Mouse (Mus musculus) adrenal gland, postnatal 4 days (tissue): Measurements from ENCODE around the gene Zfp592. TPM values are rescaled to one million over a fixed set of nuclear protein-coding genes. Genes with fewer than 3 reads are reported as not detected.

ENCODE experiments used
- DNase-seq, 2 experiments: peaks; one replicate each; pipeline ENCODE4 v3.0.0; 2021 to 2022; ENCODE audit warnings: low spot score in 2 of 2, mixed read lengths in 2 of 2
- total RNA-seq, 2 experiments: library from RNA; stranded (reverse); gene quantifications; 2 replicates each; pipeline ENCODE4 v1.2.3; 2021

The Zfp592 gene
- total RNA-seq, 2 experiments from 2014 or later, result 26.7 to 36.0 TPM

DNA sequence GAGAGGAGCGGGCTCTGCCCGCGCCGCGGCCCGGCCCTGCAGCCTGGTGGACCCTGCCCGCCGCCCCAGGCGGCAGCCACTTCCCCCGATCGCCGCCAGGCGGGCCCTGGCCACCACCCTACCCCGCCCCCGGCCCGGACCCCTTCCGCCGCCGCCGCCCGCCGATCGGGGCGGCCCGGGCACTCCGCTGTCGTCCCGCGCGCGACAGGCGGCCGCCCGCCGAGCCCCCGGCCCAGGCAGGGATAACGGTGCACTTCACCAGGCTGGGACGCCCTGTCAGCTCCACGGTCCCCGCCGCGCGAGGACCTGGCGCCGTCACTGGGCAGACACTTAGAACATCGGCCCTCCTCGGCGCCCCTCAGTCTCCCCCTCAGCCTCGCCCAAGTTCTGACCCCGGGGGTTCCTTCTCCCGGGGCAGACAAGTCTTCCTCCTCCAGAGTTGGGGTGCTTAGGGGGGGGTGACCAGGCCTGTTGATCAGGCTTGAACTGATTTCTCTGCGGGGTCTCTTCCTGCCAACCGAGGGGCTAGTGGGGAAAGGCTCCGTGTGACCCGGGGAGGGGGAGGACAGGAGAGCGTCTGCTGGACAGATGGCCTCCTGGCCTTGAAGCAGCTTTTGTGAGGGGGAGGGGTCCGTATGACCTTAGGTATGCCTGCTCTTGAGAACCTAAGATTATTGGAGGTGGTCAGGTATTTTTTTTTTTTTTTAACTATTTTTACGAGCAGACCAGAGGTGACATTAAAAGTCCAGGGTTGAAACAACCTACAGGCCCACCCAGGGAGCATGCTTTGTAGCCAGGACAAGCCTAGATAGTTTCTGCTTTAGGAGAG lies 567 bp downstream of the Zfp592 start:
- DNase-seq, result peak in 1 of 2 experiments; percentile 6

DNA sequence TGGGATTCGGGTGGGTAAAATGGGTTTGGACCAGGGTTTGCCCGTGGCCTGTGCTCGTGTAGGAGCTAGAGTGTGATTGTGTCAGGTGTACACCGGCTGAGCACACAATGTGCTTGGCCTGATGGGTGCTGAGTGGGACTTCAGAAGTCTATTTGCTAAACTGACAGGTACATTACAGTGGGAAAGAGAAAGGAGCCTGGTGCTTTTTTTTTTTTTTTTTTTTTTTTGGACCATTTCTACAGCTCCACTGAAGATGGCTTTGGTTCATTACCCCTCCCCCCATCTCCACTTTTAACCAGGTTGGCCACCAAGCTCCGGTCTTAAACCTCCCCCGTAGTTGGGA lies 1.2 kb downstream of the Zfp592 start:
- DNase-seq, result no peak

DNA sequence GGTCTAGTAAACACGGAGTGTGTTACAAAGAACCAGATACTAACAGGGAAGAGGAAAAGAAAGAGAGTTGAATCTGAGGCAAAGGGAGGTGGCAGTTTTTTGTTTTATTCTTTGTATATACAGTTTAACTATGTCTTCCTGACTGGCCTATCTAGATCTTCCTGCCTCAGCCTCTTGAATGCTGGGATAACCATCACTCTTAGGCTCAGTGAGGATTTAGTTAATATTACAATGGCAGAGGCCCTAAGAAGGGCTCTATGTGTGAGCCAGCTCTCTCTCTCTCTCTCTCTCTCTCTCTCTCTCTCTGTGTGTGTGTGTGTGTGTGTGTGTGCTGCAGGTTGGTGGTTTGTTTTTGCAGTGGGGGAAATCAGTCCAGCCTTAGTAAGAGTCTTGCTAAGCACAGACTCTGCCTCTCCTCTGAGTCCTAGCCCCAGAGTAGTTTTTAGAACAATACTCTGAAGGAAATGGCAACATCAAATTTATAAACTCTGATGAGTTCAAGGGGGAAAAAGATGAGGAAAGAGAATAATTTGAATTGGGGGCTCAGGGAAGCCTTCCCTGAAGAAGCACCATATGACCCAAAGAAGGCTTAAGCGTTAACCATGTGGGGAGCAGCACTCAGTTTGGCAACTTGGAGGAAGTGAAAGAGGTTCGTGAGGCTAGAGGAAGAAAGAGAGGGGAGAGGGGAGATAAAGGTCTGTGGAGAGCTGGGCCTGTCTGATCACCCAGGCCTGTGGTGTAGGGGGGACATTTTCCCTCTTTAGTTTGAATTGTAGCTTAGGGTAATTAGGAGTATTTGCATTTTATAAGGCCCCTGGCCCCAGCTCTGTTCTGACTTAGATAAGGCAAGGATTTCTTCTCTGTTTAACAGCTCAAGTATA lies 2.0 kb downstream of the Zfp592 start:
- no peak for DNase-seq

DNA sequence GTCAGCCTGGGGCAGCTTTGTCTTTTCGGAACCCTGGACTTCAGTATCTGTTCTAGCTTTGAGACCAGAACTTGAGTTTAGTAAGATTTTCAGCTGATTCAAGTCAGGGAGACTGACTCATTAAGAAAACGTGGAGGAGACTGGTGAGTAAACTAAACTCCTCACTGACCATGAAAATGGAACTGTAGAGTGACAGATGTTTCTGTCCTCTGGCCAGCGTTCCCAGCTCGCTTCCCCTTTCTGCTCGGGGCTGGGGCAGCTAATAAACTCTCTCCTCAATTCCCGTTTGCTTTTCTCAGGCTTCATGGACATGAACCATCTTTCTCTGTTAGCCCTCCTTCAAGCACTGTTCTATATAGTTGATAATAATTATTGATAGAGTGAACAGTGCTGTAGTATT lies 4.3 kb downstream of the Zfp592 start:
- no peak for DNase-seq

DNA sequence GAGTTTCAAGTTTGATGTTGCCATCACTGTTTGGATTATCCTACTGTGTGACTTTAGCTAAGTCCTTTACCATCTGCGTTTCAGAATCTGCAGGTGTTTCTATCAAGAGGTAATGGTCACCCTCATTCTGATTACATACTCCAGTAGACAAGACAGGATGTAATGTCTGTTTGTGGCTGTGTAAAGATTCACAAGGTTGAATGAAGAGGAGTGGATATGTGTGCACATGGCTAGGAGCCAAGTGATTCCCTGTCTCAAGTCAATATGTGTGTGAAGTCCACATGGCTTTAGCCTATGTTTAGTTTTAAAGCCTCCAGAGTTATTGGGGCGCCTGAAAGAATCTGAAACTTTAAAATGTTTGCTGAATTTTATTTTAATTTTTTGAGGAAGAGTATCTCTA lies 6.1 kb downstream of the Zfp592 start:
- no peak for DNase-seq

DNA sequence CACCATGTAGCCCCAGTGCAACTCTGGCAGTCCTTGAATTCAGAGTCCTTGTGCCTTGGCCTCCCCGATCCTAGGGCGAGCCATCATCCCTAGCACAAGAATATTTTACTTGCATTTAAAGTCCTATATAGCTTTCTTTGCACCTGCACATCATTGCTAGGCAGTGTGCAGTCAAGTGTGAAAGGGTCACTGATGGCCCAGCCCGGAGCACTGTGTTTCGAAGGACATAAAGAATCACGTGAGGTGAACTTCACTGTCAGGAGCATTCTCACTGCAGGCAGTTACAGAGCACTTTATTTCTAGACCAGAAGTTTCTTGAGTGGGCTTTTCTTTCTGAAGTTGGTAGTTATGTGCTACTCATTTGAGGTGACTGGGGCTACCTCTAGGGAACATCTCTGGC lies 8.4 kb downstream of the Zfp592 start:
- DNase-seq, result no peak

DNA sequence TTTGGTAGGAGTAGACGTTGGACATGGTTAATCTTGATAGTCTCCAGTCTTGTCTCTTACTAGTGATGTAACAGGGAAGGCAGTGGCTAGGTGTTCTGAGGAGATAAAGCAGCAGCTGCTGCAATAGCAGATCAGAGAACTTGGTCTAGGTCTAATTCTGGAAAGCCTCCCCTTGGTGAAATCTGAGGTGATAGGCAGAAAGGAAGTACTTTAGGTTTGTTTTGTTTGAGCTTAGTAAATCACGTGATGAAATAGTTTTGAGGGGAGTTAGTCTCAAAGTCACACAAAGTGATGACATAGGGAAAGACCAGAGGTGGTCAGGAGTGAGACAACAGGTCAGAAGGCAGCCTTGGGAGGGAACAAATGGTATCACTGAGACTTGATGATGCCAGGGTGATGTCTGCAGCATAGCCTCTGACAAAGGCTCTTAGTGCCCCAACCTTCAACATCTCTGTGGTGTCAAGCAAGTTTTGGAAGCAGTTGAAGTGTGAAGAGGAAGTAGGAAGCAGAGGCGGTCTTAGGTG lies 11.1 kb downstream of the Zfp592 start:
- DNase-seq, result no peak

DNA sequence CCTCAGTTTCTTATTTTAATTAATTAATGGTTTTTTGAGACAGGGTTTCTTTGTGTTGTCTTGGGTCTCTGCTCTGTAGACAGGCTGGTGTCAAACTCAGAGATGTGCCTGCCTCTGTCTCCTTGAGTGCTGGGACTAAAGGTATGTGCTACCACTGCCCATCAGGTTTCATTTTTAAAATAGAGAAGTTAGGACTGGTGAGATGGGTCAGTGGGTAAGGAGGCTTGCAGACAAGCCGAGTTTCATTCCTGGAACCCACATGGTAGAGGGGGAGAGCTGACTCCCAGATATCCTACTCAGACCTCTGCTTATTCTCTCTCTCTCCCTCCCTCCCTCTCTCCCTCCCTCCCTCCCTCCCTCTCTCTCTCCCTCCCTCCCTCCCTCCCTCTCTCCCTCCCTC lies 12.5 kb downstream of the Zfp592 start:
- no peak for DNase-seq

DNA sequence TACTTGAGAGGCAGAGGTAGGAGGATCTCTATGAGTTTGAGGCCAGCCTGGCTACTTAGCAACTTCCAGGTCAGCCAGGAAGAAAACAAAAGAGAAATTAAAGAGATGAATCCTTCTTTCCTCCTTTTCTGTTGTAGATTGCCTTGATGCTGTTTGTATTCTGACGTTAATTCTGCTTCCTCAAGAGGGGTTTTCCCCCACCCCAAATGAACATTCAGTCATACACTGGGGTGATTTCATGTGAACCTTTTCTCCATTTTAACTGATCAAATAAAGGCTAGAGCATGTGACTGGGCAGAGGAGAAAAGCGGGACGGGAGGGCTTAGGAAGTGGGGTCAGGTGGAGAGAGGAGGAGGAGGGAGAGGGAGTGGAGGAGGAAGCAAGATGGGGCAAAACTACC lies 14.8 kb downstream of the Zfp592 start:
- DNase-seq, result no peak

DNA sequence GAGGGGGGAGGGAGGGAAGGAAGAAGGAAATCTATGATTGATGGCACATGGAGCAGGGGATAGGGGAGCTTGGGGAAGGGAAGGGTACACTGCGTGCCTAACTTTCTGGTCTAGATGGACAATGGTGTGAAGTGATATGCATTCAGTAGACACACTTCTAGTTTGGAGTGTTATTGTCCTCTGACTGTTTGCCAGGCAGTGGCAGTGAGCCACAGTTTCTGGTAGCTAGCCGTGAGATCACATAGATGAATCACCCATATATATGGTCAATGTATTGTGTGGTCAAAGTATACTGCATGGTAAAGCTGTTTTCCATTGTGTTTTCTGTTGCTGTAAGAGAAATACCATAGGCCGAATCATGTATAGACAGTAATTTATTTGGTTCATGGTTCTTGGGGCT lies 18.1 kb downstream of the Zfp592 start:
- DNase-seq, result no peak

DNA sequence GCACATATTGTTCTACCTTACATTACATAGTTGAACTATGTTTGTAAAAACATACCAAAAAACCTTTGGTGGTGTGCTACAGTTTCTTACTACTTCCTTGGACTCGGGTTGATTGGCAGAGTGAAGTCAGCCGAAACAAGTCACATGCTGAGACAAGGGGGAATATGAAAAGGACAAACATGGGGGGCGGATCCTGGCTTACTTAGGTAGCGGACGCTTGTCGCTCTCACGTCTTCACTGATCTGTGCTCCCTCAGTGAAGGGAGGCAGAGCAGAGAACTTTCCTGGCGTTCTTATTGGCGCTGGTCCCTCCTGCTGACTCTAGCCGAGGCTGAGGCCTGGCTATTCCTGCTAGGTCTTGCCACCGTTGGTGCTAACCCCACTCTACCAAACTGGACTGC lies 26.8 kb downstream of the Zfp592 start:
- no peak for DNase-seq

DNA sequence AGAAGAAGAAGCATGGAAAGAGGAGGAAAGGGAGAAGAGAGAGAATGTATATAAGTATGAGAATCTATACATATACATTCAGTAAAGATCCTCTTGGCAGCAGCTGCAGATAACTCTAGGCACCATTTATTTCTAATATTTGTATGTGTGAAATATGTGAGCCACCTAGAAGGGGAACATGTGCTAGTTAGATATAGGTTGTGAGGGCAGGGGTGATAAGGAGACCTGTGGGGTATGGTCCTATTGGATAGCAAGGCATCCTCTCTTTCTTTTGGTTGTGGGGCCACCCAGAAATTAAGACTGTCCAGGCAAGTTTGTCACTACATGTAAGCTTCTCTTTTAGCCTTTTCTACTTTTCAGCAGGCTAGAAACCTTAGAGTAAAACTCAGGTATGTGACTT lies 29.2 kb downstream of the Zfp592 start:
- DNase-seq, result no peak

DNA sequence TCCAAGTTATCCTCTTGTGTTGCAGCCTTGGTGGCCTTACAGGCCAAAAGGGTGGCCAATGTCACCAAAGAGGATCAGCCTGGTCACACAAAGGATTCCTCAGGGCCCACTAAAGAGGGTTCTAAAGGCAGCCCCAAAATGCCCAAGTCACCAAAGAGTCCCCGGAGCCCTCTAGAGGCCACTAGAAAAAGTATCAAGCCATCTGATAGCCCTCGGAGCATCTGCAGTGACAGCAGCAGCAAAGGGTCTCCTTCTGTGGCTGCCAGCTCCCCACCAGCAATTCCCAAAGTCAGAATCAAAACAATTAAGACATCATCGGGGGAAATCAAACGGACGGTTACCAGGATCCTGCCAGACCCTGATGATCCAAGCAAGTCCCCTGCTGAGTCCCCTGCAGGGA lies 30.6 kb downstream of the Zfp592 start:
- no peak for DNase-seq

DNA sequence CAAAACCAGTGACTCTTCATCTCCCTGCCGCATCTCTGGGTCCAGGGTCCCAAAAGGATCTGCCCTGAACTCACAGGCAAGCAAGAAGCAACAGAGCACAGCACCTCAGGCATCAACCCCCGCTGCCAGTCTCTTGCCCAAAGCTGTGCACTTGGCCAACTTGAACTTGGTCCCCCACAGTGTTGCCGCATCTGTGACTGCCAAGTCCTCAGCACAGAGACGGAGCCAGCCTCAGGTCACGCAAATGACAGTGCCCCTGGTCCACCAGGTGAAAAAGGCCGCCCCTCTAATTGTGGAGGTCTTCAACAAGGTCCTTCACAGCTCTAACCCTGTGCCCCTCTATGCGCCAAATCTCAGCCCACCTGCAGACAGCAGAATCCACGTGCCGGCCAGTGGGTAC lies 31.2 kb downstream of the Zfp592 start:
- DNase-seq, result no peak

DNA sequence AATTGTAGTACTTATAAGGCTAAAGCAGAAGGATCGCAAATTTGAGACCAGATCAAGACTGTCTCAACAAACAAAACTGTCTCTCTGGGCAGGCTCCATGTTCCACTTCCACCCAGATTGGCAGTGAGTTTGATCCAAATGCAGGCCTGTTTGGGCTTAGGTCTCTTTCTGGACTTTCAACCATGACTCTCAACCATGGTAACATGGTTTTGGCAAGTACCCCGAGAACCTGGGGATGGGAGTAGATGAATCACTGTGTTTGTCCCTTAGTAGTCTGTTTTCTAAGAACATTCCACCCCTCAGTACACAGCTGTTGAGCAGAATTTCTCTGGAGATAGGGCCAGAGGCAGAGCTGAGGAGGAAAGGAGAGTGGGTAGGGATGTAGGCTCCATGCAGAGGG lies 32.3 kb downstream of the Zfp592 start:
- DNase-seq, result no peak

DNA sequence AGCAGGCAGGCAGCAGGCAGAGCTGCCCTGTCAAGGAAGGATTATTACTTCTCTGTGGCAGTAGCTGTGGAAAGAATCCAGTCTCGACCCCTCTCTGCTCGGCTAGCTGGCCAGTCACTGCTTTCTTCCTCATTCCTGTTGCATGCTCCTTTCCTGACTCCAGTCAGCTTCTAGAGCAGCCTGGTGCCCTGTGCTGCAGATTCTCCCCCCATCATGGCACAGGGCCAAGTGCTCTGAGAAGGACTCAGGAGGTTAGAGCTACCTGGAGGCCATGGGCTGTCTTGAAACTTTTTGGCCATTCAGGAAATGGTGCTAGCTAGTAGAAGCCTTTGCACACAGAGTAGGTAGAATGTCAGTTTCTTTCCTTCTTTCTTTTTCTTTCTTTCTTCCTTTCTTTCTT lies 46.2 kb downstream of the Zfp592 start:
- no peak for DNase-seq

DNA sequence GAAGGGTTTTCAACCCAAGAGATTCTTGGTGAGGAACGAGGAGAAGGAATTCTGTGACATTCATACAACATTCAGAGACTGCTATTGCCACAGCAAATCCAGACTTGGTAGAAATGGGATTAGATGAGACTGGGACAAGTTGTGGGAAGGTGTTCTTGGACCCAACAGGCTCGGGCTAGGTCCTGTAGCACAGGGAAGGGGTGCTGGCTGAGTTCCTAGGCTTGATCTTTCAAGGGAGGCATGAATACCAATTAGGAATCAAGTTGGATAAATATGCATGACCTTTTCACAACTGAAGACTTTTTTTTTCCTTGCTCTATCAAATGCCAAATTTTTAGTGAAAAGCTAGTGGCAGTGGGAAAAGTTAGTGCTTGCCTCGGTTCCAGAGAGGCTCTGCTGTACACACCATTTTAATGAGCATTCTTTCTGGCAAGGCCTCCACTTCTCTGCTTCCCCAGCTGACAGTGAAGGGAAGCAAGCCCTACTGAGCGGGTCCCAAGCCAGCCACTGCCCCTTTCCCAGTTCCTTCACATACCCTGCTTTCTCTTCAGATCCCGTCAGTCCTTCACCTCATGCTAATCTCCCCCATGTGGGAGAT lies 49.6 kb downstream of the Zfp592 start:
- no peak for DNase-seq

DNA sequence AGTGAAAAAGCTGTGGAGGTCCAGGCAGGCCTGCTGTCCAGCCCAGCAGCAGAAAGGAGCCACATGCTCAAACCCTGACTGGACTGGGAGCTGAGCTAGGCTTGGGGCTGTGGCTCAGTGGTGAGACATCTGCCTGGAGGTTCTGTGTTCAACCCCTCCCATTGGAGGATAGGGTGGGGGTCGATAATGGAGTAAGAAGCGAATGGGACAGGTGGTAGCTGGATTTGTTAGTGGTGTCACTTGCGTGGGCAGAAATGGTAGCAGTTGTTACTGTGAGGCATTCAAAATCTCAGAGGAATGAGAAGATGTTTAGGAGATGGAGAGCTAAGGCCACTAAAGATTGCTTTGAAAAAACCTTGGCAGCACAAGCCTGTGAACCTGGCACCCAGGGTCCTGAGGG lies 54.4 kb downstream of the Zfp592 start:
- no peak for DNase-seq

DNA sequence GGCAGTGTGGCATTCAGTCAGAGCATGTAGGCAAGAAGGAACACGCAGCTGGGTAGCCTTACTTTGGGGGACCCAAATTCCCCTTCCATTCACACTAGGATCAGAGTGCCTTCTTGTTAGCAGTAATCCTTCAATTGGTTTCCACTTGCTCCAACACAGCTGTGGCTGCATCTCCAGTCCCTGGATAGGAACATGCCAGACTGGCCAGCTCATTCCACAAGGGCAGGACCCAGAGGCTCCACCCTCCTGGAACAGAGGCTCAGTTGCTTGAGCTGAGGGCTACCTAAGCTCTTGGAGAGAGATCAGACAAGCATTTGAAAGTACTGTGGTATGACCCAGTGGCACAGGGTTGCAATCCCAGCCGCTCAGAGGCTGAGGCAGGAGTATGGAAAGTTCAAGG lies 55.0 kb downstream of the Zfp592 start:
- DNase-seq, result no peak

DNA sequence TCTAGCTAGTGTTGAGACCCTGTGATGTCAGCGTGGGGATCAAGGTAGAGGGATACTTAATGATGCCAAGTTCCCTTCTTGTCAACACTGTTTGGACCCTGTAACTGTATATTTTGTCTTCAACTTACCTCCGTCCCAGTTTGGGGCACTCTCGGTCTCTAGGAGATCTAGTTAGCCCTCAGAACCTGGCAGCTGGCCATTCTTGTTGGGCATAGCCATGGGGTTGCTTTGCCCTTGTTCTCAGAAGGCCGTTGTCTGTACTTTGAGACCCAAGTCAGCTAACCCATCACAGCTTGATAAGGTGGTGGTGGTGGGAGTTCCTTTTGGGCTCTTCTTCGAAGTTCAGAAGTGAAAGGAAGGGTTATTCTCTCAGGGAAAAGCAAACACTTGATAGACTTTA lies 56.5 kb downstream of the Zfp592 start:
- no peak for DNase-seq

DNA sequence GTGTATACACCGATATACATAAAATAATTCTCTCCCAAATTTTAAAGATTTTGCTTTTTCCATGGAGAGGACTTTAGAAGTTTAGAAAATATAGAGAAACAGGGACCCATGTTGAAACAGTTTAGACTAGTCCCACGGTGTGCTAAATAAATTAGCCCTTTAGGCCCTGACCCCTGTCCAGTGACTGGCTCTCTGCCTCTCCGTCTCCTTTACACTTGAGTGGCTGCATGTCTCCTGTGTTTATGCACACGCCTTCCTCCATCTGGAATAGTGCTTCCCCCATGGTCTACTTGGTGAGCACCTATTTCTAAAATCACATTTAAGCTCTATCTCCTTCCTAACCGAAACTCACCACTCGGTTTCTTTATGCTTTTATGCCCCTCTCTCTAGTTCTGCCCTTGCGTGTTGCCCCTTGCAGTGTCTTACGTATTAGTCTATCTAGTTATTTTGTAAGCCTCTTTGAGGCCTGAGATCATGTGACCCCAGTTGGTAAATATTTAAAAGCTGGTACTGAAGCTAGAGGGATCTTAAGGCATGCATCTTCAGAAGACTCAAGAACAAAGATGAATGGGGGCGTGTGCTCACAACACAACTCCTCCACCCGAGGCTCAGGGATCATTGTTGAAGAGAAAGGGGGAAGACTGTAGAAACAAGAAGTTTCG lies 62.4 kb downstream of the Zfp592 start:
- no peak for DNase-seq
